Mouse (Mus musculus) lung, embryonic 14.5 days (tissue): ENCODE results near the gene Zrsr1. TPM values are rescaled to one million over a fixed set of nuclear protein-coding genes. Genes with fewer than 3 reads are reported as not detected.

Experiments
- ATAC-seq: fragments of 200-750 bp; cut with Nextera tagmentation; 2 replicates; pipeline ENCODE4 v1.8.0; 2017; ENCODE audit warnings: mild to moderate bottlenecking, moderate TSS enrichment, moderate library complexity; ENCODE audit not compliant: insufficient read depth
- DNase-seq: peaks from one replicate; pipeline ENCODE4 v3.0.0-alpha.2; 2015
- H3K27ac ChIP-seq: fragments of 300-500 bp; sonication (generic); 2 replicates; pipeline ENCODE4 v1.5.1; 2014; ENCODE audit warnings: low read depth, mild to moderate bottlenecking, moderate library complexity
- H3K27me3 ChIP-seq: fragments of 300-500 bp; sonication (generic); 2 replicates; pipeline ENCODE4 v1.6.1; 2014; ENCODE audit warnings: low read length, control low read depth; ENCODE audit not compliant: insufficient read depth
- H3K36me3 ChIP-seq: fragments of 300-500 bp; sonication (generic); 2 replicates; pipeline ENCODE4 v1.6.1; 2014; ENCODE audit warnings: control low read depth; ENCODE audit not compliant: insufficient read depth
- H3K4me1 ChIP-seq: fragments of 300-500 bp; sonication (generic); 2 replicates; pipeline ENCODE4 v1.6.1; 2014; ENCODE audit warnings: antibody characterized with exemption, control low read depth; ENCODE audit not compliant: insufficient read depth
- H3K4me2 ChIP-seq: fragments of 300-500 bp; sonication (generic); 2 replicates; pipeline ENCODE4 v1.6.1; 2014; ENCODE audit warnings: mild to moderate bottlenecking
- H3K4me3 ChIP-seq: fragments of 300-500 bp; sonication (generic); 2 replicates; pipeline ENCODE4 v1.5.1; 2014; ENCODE audit warnings: low read depth, low read length
- H3K9ac ChIP-seq: fragments of 300-500 bp; sonication (generic); 2 replicates; pipeline ENCODE4 v1.6.1; 2014
- H3K9me3 ChIP-seq: fragments of 300-500 bp; sonication (generic); 2 replicates; pipeline ENCODE4 v1.6.1; 2016; ENCODE audit warnings: low read depth, low read length, control low read depth
- CTCF ChIP-seq: IDR thresholded peaks from 2 replicates; pipeline ENCODE4 v1.5.1; 2016; ENCODE audit warnings: antibody characterized with exemption, low read depth
- WGBS: fragments of 180-500 bp; shearing (Covaris S2); extraction: QIAGEN DNeasy Blood & Tissue Kit; methylation state at CpG from one replicate; pipeline ENCODE4 v1.1.7; 2014; 5-methylcytosine and 5-hydroxymethylcytosine counted together
- polyA plus RNA-seq: library from polyadenylated mRNA; unstranded; fragments of >200 nt; fragmentation: Nextera tagmentation; extraction: Ambion mirVana; gene quantifications from 2 replicates; pipeline ENCODE4 v1.2.1, GENCODE M21; 2014

The Zrsr1 gene
- polyA plus RNA-seq, 1 experiment from 2014 or later: 2.8 TPM

DNA sequence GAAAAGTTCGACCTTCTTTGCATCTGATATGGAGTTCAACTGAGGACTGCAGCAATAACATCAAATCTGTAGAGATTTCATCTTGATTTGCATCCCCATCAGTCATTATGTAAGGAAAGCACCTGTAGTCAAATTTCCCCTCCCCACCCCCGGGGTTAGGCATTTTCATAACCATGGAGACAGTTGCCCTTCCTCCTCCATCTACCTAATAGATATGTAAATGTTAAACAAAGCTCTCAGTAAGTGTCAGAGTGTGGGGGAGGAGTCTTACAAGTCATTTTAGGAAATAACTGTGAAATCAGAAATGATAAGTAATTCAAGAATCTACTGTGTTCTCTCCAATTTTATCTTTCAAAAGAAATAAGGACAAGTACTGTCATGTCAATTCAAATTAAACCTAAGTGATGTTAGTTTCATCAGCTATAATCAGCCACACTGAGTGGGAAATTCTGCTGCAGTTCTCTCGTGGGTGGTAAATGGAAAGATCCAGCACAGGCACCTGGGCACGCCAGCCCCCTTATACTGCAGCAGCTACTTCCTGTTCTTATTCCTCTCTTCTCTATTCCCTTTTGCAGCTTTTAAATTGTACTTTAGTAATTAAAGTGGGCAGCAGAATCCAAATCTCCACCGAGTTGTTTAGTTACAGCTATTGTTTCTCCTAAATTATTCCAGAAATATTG, 35.2 kb upstream of the Zrsr1 start:
- no peak overlapping the region for H3K27ac ChIP-seq
- H3K4me1 ChIP-seq: no peaks in the 10 kb centered on the region
- no peak overlapping the region for H3K4me2 ChIP-seq
- WGBS: 62% methylated on average over 5 of the region's 5 CpGs
- H3K36me3 ChIP-seq: no peaks in the 10 kb centered on the region
- ATAC-seq: no peak
- no peak overlapping the region for H3K4me3 ChIP-seq
- H3K9ac ChIP-seq: no peak overlapping the region
- no peak for DNase-seq
- H3K9me3 ChIP-seq: no peaks in the 10 kb centered on the region
- no peaks in the 10 kb centered on the region for H3K27me3 ChIP-seq
- no peak for TF ChIP-seq CTCF

DNA sequence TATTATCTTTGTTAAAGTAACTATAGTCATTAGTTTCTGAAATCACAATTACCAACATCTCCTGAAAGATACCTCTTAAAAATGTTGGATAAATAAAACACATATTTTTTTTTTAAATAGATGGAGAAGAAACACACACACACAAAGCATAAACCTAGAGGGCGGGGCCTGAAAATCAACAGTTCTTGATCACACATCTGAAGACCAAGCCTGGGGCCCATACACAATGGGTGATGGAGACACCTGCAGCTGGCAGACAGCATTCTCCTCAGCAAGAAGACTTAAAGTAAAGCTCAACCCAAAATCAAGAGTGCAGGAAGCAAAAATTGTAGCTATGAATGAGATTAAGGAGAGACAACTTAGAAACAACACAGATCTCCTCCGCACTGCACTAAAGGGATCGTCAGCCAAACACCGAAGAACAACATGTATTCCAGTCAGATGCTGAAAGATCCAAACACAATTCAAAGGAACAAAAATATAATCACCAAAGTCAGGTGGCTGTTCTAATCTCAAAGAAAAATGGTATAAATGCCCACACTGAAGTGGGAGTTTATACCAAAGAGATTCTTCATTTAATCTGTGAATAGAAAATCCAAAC, 34.0 kb upstream of the Zrsr1 start:
- H3K4me2 ChIP-seq: no peak overlapping the region
- no peak for TF ChIP-seq CTCF
- no peaks in the 10 kb centered on the region for H3K4me1 ChIP-seq
- H3K27me3 ChIP-seq: no peaks in the 10 kb centered on the region
- WGBS: 94% methylated on average over 4 of the region's 4 CpGs
- H3K9me3 ChIP-seq: no peaks in the 10 kb centered on the region
- H3K4me3 ChIP-seq: no peak overlapping the region
- DNase-seq (no peak), ATAC-seq (no peak)
- no peak overlapping the region for H3K9ac ChIP-seq
- H3K36me3 ChIP-seq: no peaks in the 10 kb centered on the region
- no peak overlapping the region for H3K27ac ChIP-seq

DNA sequence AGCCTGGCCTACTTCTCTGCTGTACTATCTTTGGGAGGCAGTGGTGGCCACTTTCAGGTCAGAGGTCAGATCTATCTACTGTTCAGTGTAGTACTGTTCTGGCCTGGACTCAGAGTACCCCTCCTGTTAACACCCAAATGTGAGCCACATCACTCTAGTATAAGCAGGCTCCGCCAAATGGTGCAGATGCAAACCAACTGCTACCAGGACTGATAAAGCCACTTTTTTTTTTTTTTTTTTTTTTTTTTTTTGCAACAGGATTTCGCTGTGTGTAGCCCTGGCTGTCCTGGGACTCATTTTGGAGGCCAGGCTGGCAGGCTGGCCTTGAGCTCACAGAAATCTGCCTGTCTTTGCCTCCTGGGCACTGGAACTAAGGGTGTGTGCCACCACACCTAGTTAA, 32.8 kb upstream of the Zrsr1 start:
- no peak overlapping the region for H3K9ac ChIP-seq
- no peaks in the 10 kb centered on the region for H3K4me1 ChIP-seq
- H3K4me2 ChIP-seq: no peak overlapping the region
- no peaks in the 10 kb centered on the region for H3K9me3 ChIP-seq
- H3K36me3 ChIP-seq: no peaks in the 10 kb centered on the region
- DNase-seq (no peak), ATAC-seq (no peak)
- H3K27ac ChIP-seq: no peak overlapping the region
- 68% methylated on average over 2 of the region's 2 CpGs for WGBS
- no peak for TF ChIP-seq CTCF
- H3K4me3 ChIP-seq: no peak overlapping the region
- H3K27me3 ChIP-seq: no peaks in the 10 kb centered on the region

DNA sequence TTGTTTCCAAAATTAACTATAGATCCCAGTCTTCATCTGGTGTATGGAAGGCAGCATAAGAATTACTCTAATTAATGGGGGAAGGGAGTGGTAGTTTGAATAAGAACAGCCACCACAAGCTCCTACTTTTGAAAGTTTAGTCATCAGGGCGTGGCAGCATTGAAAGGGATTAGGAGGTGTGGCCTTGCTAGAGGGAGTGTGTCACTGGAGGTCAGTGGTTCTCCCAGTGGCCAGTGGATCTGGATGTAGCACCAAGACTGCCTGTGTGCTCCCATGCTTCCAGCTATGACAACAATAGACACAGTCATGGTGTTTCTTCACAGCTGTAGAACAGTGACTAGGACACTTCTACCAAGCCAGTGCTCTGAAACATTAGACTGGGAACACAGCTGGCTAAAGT, 22.7 kb upstream of the Zrsr1 start:
- H3K4me1 ChIP-seq: no peaks in the 10 kb centered on the region
- 92% methylated on average over 1 of the region's 1 CpGs for WGBS
- no peaks in the 10 kb centered on the region for H3K9me3 ChIP-seq
- H3K27ac ChIP-seq: no peak overlapping the region
- H3K9ac ChIP-seq: no peak overlapping the region
- 0 out of 2 replicates have a peak, but pooled peaks cover 11% of the 10 kb centered on the region for H3K36me3 ChIP-seq
- no peaks in the 10 kb centered on the region for H3K27me3 ChIP-seq
- no peak for TF ChIP-seq CTCF
- H3K4me2 ChIP-seq: no peak overlapping the region
- no peak overlapping the region for H3K4me3 ChIP-seq
- no peak for DNase-seq
- no peak for ATAC-seq

DNA sequence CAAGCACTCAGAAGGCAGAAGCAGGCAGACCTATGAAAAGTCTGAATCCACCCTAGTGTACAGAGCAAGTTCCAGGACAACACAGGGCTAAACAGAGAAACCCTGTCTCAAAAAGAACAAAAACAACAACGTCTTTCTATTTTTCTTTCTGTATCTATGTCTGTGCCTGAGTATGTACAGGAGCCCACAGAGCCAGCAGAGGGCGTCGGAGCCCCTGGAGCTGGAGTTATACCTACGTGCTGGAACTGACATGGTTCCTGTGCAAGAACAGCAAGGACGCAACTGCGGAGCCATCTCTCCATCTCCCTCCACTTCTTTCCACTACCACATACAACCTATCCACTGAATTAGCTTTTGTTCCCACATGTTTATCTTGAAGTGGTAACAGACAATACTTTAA, 21.7 kb upstream of the Zrsr1 start:
- Histone ChIP-seq H3K9me3 (no peaks in the 10 kb centered on the region), H3K27ac (no peak overlapping the region), H3K4me3 (no peak overlapping the region), H3K9ac (no peak overlapping the region), H3K27me3 (no peaks in the 10 kb centered on the region), H3K4me1 (no peaks in the 10 kb centered on the region), H3K4me2 (no peak overlapping the region), H3K36me3 (0 out of 2 replicates have a peak, but pooled peaks cover 11% of the 10 kb centered on the region)
- 88% methylated on average over 6 of the region's 6 CpGs for WGBS
- no peak for TF ChIP-seq CTCF
- no peak for DNase-seq
- ATAC-seq: no peak

DNA sequence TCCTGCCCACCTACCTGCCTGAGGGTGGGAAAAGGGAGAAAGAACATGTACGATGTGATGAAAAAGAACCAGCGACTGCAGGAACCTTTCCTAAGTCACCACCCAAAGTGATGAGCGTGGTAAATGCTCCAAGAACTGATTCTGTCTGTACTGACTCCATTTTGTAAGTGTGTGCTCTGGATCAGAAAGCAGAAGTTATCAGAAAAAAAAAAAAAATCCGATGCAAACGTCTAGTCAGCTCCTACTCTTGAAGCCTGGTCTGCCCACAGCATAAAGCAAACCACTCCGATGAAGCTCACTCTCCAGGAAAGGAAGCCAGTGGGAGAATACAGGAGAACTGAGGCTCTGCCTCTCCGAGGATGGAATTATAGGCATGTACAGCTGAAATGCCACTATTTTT, 19.1 kb upstream of the Zrsr1 start:
- Histone ChIP-seq H3K9ac (no peak overlapping the region), H3K27ac (no peak overlapping the region), H3K4me2 (no peak overlapping the region), H3K27me3 (no peaks in the 10 kb centered on the region), H3K4me3 (no peak overlapping the region), H3K36me3 (peaks cover 19% of the 10 kb centered on the region; the same call in 1 of the 2 replicates), H3K9me3 (no peaks in the 10 kb centered on the region), H3K4me1 (no peaks in the 10 kb centered on the region)
- no peak for ATAC-seq
- DNase-seq: no peak
- 84% methylated on average over 7 of the region's 7 CpGs for WGBS
- no peak for TF ChIP-seq CTCF

DNA sequence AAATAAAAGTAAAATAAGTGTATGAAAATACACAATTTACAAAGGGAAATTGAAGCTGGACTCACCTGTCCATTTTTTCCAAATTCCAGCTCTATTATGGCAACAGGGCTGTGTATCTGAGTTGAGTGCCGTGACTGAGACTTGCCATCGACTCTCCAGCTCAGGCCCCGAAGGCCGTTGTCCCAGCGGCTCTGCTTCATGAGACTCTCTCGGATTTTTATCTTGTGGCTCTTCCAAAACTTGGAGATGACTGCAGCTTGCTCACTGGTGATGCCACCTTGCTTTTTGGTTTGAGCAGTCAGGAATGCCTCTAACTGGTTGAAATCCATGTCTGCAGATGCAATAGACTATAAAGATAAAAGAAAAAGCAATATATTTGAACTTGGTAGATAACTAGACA, 15.5 kb upstream of the Zrsr1 start:
- H3K9ac ChIP-seq: no peak overlapping the region
- TF ChIP-seq CTCF: no peak
- DNase-seq (no peak), ATAC-seq (no peak)
- no peaks in the 10 kb centered on the region for H3K27me3 ChIP-seq
- no peak overlapping the region for H3K27ac ChIP-seq
- 88% methylated on average over 6 of the region's 6 CpGs for WGBS
- no peaks in the 10 kb centered on the region for H3K9me3 ChIP-seq
- H3K4me1 ChIP-seq: no peaks in the 10 kb centered on the region
- no peak overlapping the region for H3K4me3 ChIP-seq
- H3K4me2 ChIP-seq: no peak overlapping the region
- peaks cover 19% of the 10 kb centered on the region; the same call in 1 of the 2 replicates for H3K36me3 ChIP-seq
